Mouse (Mus musculus): ENCODE data around the gene Mybbp1a.
"Not testable (repeated sequence)": the region's sequence is repeated elsewhere in the genome, so short reads cannot be mapped to it uniquely, and the experiment has no call there.

Gene Mybbp1a

GRCm38 (mm10) chr11:72413016-72413415 is 28.1 kb upstream of the Mybbp1a start:
- no peak for DNase-seq (ENCODE audit: low spot score)

GRCm38 (mm10) chr11:72413601-72414190 is 27.5 kb upstream of the Mybbp1a start:
- DNase-seq (ENCODE audit: low spot score) = no peak

GRCm38 (mm10) chr11:72415155-72415554 is 26.0 kb upstream of the Mybbp1a start:
- DNase-seq (ENCODE audit: low spot score) = no peak

GRCm38 (mm10) chr11:72416666-72417065 is 24.5 kb upstream of the Mybbp1a start:
- no peak for DNase-seq (ENCODE audit: low spot score)

GRCm38 (mm10) chr11:72417376-72417775 is 23.8 kb upstream of the Mybbp1a start:
- no peak for DNase-seq (ENCODE audit: low spot score)

- DNase-seq (ENCODE audit: low spot score) = no peak
Measured at GRCm38 (mm10) chr11:72418227-72418626, 22.9 kb upstream of the Mybbp1a start.

- no peak for DNase-seq (ENCODE audit: low spot score)
Measured at GRCm38 (mm10) chr11:72419006-72419405, 22.1 kb upstream of the Mybbp1a start.

GRCm38 (mm10) chr11:72420460-72421122 is 20.6 kb upstream of the Mybbp1a start:
- DNase-seq (ENCODE audit: low spot score) = no peak

GRCm38 (mm10) chr11:72421518-72422278 is 19.5 kb upstream of the Mybbp1a start:
- DNase-seq (ENCODE audit: low spot score) = no peak

- no peak for DNase-seq (ENCODE audit: low spot score)
Measured at GRCm38 (mm10) chr11:72423686-72424085, 17.5 kb upstream of the Mybbp1a start.

- DNase-seq (ENCODE audit: low spot score) = no peak
Measured at GRCm38 (mm10) chr11:72425201-72425600, 16.0 kb upstream of the Mybbp1a start.

- DNase-seq (ENCODE audit: low spot score) = no peak
Measured at GRCm38 (mm10) chr11:72426884-72427283, 14.3 kb upstream of the Mybbp1a start.

- peak; percentile 93 for DNase-seq (ENCODE audit: low spot score)
Measured at GRCm38 (mm10) chr11:72428694-72429093, 12.5 kb upstream of the Mybbp1a start.

- DNase-seq (ENCODE audit: low spot score) = peak; percentile 82
Measured at GRCm38 (mm10) chr11:72429288-72429690, 11.9 kb upstream of the Mybbp1a start.

- not testable (repeated sequence) for DNase-seq (ENCODE audit: low spot score)
Measured at GRCm38 (mm10) chr11:72430311-72431068, 10.7 kb upstream of the Mybbp1a start.

- no peak for DNase-seq (ENCODE audit: low spot score)
Measured at GRCm38 (mm10) chr11:72434963-72435693, 6.0 kb upstream of the Mybbp1a start, which contains the start of gene Ggt6. Ggt6 (plus strand) TSS chr11:72435526.

- no peak for DNase-seq (ENCODE audit: low spot score)
Measured at GRCm38 (mm10) chr11:72435694-72436045, 5.5 kb upstream of the Mybbp1a start.

- no peak for DNase-seq (ENCODE audit: low spot score)
Measured at GRCm38 (mm10) chr11:72436271-72436670, 4.9 kb upstream of the Mybbp1a start.

GRCm38 (mm10) chr11:72436756-72437650 is 4.2 kb upstream of the Mybbp1a start:
- no peak for DNase-seq (ENCODE audit: low spot score)

GRCm38 (mm10) chr11:72438411-72438810 is 2.7 kb upstream of the Mybbp1a start:
- DNase-seq (ENCODE audit: low spot score) = no peak

- not testable (repeated sequence) for DNase-seq (ENCODE audit: low spot score)
Measured at GRCm38 (mm10) chr11:72440597-72440964, 574 bp upstream of the Mybbp1a start.

Data from testis, postnatal 10 days (tissue).